Mouse (Mus musculus): ENCODE data around the gene Zbtb16.

DNA sequence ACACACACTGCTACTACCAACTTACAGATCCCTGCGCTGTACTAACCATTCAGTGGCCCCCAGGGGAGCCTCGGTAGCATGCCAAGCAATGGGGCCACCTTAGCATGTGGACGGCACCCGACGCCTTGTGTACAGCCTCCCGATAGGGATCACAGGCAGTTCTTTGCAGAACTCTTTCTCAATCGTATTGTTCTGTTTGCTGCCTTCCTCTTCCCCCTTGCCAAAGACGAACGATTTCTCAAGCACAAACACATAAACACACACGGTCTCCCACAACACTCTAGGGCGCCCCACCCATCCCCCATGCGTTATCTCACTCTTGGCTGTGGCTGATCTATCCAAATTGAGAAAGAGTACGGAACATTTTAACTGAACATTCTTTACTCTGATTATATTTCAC, 91.1 kb downstream of the Zbtb16 start:
- no peak for TF ChIP-seq ELF1 (IDR thresholded peaks at IDR 0.05; ENCODE audit: low read depth, low read length)
- TF ChIP-seq CTCF (conservative IDR thresholded peaks at IDR 0.05 in 1 of 2, IDR thresholded peaks at IDR 0.05 in 1 of 2; ENCODE audit: low read depth in 2 of 2, low read length in 2 of 2) = no peak
- TF ChIP-seq POLR2A (IDR thresholded peaks at IDR 0.05; ENCODE audit: low read depth, low read length) = no peak
- TF ChIP-seq MXI1 (IDR thresholded peaks at IDR 0.05; ENCODE audit: low read depth, low read length) = no peak
- no peak for TF ChIP-seq ZC3H11A (IDR thresholded peaks at IDR 0.05; ENCODE audit: low read depth, low read length)
- TF ChIP-seq JUN (IDR thresholded peaks at IDR 0.05; ENCODE audit: insufficient read depth, low read depth, low read length) = no peak
- TF ChIP-seq ZNF384 (IDR thresholded peaks at IDR 0.05; ENCODE audit: low read depth, low read length) = no peak
- no peak for TF ChIP-seq MAZ (IDR thresholded peaks at IDR 0.05; ENCODE audit: low read depth, low read length)
- TF ChIP-seq NELFE (IDR thresholded peaks at IDR 0.05; ENCODE audit: low read depth, low read length) = no peak
- no peak for TF ChIP-seq EP300 (IDR thresholded peaks at IDR 0.05; ENCODE audit: low read length)
